Mouse (Mus musculus): Measurements from ENCODE around the gene Ttc27. TPM values are rescaled to one million over a fixed set of nuclear protein-coding genes. Genes with fewer than 3 reads are reported as not detected.

Gene Ttc27
- polyA plus RNA-seq, 1 experiment = 58.9 TPM

- Histone ChIP-seq H3K4me1 (ENCODE audit: control insufficient read depth, insufficient read depth, low read length) (no peaks in the 10 kb centered on the region), H3K4me3 (ENCODE audit: low read depth, low read length) (no peak overlapping the region), H3K9me3 (replicated peaks; ENCODE audit: control insufficient read depth, insufficient read depth, low read length, poor library complexity, severe bottlenecking) (peaks cover 10% of the 10 kb centered on the region), H3K9ac (ENCODE audit: low read depth, poor library complexity, severe bottlenecking) (no peak overlapping the region), H3K36me3 (ENCODE audit: control insufficient read depth, insufficient read depth, low read length, poor library complexity, severe bottlenecking) (peaks cover 8% of the 10 kb centered on the region), H3K27me3 (ENCODE audit: control insufficient read depth, insufficient read depth, low read length, poor library complexity, severe bottlenecking) (no peaks in the 10 kb centered on the region), H3K27ac (ENCODE audit: insufficient read depth, low read length) (no peak overlapping the region)
- no peak for TF ChIP-seq CTCF (IDR thresholded peaks at IDR 0.05; ENCODE audit: low read depth, low read length)
Measured at GRCm38 (mm10) chr17:74753628-74754104, 36.1 kb downstream of the Ttc27 start.

GRCm38 (mm10) chr17:74754369-74755118 is 37.0 kb downstream of the Ttc27 start:
- no peak for TF ChIP-seq POLR2A (IDR thresholded peaks at IDR 0.05; ENCODE audit: insufficient read depth, low read length)
- no peak for TF ChIP-seq EP300 (IDR thresholded peaks at IDR 0.05; ENCODE audit: insufficient read depth, low read depth, low read length)
- TF ChIP-seq CTCF (IDR thresholded peaks at IDR 0.05; ENCODE audit: low read depth, low read length) = no peak

GRCm38 (mm10) chr17:74769390-74769811 is 51.9 kb downstream of the Ttc27 start:
- peaks cover 3% of the 10 kb centered on the region for H3K4me1 ChIP-seq (ENCODE audit: control insufficient read depth, insufficient read depth, low read length)
- no peak overlapping the region for H3K4me3 ChIP-seq (ENCODE audit: low read depth, low read length)
- H3K9me3 ChIP-seq (replicated peaks; ENCODE audit: control insufficient read depth, insufficient read depth, low read length, poor library complexity, severe bottlenecking) = peaks cover 12% of the 10 kb centered on the region
- H3K36me3 ChIP-seq (ENCODE audit: control insufficient read depth, insufficient read depth, low read length, poor library complexity, severe bottlenecking) = peaks cover 4% of the 10 kb centered on the region
- H3K27ac ChIP-seq (ENCODE audit: insufficient read depth, low read length) = no peak overlapping the region
- no peak overlapping the region for H3K9ac ChIP-seq (ENCODE audit: low read depth, poor library complexity, severe bottlenecking)
- no peaks in the 10 kb centered on the region for H3K27me3 ChIP-seq (ENCODE audit: control insufficient read depth, insufficient read depth, low read length, poor library complexity, severe bottlenecking)
- TF ChIP-seq CTCF (IDR thresholded peaks at IDR 0.05; ENCODE audit: low read depth, low read length) (no peak), POLR2A (IDR thresholded peaks at IDR 0.05; ENCODE audit: insufficient read depth, low read length) (no peak), EP300 (IDR thresholded peaks at IDR 0.05; ENCODE audit: insufficient read depth, low read depth, low read length) (no peak)

More at GRCm38 (mm10) chr17:74754369-74755118, 37.0 kb downstream of the Ttc27 start:
- H3K9me3 ChIP-seq (replicated peaks; ENCODE audit: control insufficient read depth, insufficient read depth, low read length, poor library complexity, severe bottlenecking) = peaks cover 13% of the 10 kb centered on the region
- no peak overlapping the region for H3K9ac ChIP-seq (ENCODE audit: low read depth, poor library complexity, severe bottlenecking)
- H3K27me3 ChIP-seq (ENCODE audit: control insufficient read depth, insufficient read depth, low read length, poor library complexity, severe bottlenecking) = no peaks in the 10 kb centered on the region
- no peak overlapping the region for H3K4me3 ChIP-seq (ENCODE audit: low read depth, low read length)
- H3K36me3 ChIP-seq (ENCODE audit: control insufficient read depth, insufficient read depth, low read length, poor library complexity, severe bottlenecking) = peaks cover 10% of the 10 kb centered on the region
- no peaks in the 10 kb centered on the region for H3K4me1 ChIP-seq (ENCODE audit: control insufficient read depth, insufficient read depth, low read length)
- H3K27ac ChIP-seq (ENCODE audit: insufficient read depth, low read length) = no peak overlapping the region

DNA sequence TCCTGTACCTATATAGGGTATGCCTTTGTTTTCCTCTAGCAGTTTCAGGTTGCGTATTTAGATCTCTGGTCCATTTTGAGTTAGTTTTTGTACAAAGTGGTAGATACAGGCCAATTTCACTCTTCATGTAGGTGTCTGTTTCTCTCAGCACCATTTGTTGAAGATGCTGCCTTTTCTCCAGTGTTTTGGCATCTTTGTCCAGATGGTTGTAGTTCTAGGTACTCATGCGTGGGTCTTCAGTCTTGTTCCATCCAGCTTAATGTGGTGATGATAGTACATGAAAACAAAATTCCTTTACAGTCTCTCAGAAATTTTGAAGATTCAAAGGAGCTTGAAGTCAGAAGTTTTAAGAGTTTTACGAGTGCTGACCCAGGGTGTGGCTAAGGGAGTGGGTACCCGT is 54.8 kb downstream of the Ttc27 start:
- no peak overlapping the region for H3K27ac ChIP-seq (ENCODE audit: insufficient read depth, low read length)
- no peaks in the 10 kb centered on the region for H3K9me3 ChIP-seq (replicated peaks; ENCODE audit: control insufficient read depth, insufficient read depth, low read length, poor library complexity, severe bottlenecking)
- no peaks in the 10 kb centered on the region; the same call in 1 of the 2 replicates for H3K36me3 ChIP-seq (ENCODE audit: control insufficient read depth, insufficient read depth, low read length, poor library complexity, severe bottlenecking)
- peaks cover 3% of the 10 kb centered on the region for H3K4me1 ChIP-seq (ENCODE audit: control insufficient read depth, insufficient read depth, low read length)
- no peak overlapping the region for H3K9ac ChIP-seq (ENCODE audit: low read depth, poor library complexity, severe bottlenecking)
- TF ChIP-seq EP300 (IDR thresholded peaks at IDR 0.05; ENCODE audit: insufficient read depth, low read depth, low read length) (no peak), CTCF (IDR thresholded peaks at IDR 0.05; ENCODE audit: low read depth, low read length) (no peak)
- H3K4me3 ChIP-seq (ENCODE audit: low read depth, low read length) = no peak overlapping the region
- H3K27me3 ChIP-seq (ENCODE audit: control insufficient read depth, insufficient read depth, low read length, poor library complexity, severe bottlenecking) = no peaks in the 10 kb centered on the region

DNA sequence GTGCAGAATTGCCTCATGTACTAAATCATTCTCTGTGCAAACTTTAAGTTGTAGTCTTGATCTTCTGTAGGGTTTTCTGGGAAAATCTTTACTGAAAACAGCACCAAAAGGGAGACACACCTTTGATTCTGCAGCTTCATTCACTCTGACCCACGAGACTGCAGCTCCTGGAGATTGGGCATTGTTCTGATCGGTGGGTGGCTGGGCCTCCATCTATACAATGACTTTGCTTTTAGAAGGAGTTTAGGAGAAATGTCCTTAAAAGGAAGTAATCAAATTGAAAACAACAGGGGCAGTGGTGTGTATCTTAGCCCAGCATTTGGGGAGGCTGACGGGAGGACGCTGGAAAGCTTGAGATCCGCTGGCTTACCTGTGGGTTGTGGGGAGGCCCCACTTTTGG is 56.0 kb downstream of the Ttc27 start:
- no peak overlapping the region for H3K4me3 ChIP-seq (ENCODE audit: low read depth, low read length)
- no peak overlapping the region for H3K9ac ChIP-seq (ENCODE audit: low read depth, poor library complexity, severe bottlenecking)
- H3K9me3 ChIP-seq (replicated peaks; ENCODE audit: control insufficient read depth, insufficient read depth, low read length, poor library complexity, severe bottlenecking) = no peaks in the 10 kb centered on the region
- H3K27me3 ChIP-seq (ENCODE audit: control insufficient read depth, insufficient read depth, low read length, poor library complexity, severe bottlenecking) = no peaks in the 10 kb centered on the region
- no peaks in the 10 kb centered on the region; the same call in 1 of the 2 replicates for H3K36me3 ChIP-seq (ENCODE audit: control insufficient read depth, insufficient read depth, low read length, poor library complexity, severe bottlenecking)
- peaks cover 3% of the 10 kb centered on the region for H3K4me1 ChIP-seq (ENCODE audit: control insufficient read depth, insufficient read depth, low read length)
- H3K27ac ChIP-seq (ENCODE audit: insufficient read depth, low read length) = 0 out of 2 replicates have a peak overlapping the region, but pooled peaks have one; percentile 1
- 0 out of 2 replicates have a peak, but pooled peaks have one; percentile 6 for TF ChIP-seq EP300 (IDR thresholded peaks at IDR 0.05; ENCODE audit: insufficient read depth, low read depth, low read length)
- no peak for TF ChIP-seq POLR2A (IDR thresholded peaks at IDR 0.05; ENCODE audit: insufficient read depth, low read length)

DNA sequence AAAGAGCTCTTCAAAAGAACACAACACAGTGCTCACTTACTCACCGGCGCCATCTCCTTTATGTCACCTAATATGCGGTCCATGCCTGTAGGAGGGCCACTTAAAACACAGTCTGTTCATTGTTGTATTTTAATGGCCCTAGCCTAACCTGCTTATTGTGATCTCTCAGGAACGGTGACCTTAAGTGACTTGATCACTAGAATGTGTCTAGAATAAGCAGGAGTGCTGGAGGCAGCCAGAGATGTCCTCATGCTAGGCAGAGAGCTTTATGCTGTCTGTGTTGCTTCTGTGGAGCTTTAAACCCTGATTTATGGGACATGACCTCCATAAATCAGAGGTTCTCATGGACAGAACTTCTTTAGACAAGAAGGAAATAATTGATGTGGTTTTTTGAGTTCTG is 62.6 kb downstream of the Ttc27 start:
- Histone ChIP-seq H3K36me3 (ENCODE audit: control insufficient read depth, insufficient read depth, low read length, poor library complexity, severe bottlenecking) (no peaks in the 10 kb centered on the region), H3K27me3 (ENCODE audit: control insufficient read depth, insufficient read depth, low read length, poor library complexity, severe bottlenecking) (no peaks in the 10 kb centered on the region), H3K9ac (ENCODE audit: low read depth, poor library complexity, severe bottlenecking) (no peak overlapping the region), H3K9me3 (replicated peaks; ENCODE audit: control insufficient read depth, insufficient read depth, low read length, poor library complexity, severe bottlenecking) (no peaks in the 10 kb centered on the region), H3K4me3 (ENCODE audit: low read depth, low read length) (no peak overlapping the region), H3K27ac (ENCODE audit: insufficient read depth, low read length) (no peak overlapping the region), H3K4me1 (ENCODE audit: control insufficient read depth, insufficient read depth, low read length) (no peaks in the 10 kb centered on the region)
- TF ChIP-seq POLR2A (IDR thresholded peaks at IDR 0.05; ENCODE audit: insufficient read depth, low read length) (no peak), CTCF (IDR thresholded peaks at IDR 0.05; ENCODE audit: low read depth, low read length) (no peak), EP300 (IDR thresholded peaks at IDR 0.05; ENCODE audit: insufficient read depth, low read depth, low read length) (no peak)
